Mouse (Mus musculus) left cerebral cortex, adult 9 months (tissue): ENCODE measurements around the gene Immp2l.

ENCODE experiments used
- DNase-seq, 2 experiments: peaks; one replicate each; pipeline ENCODE4 v3.0.0; 2022; ENCODE audit warnings: low spot score in 2 of 2

Gene Immp2l

GRCm38 (mm10) chr12:41427464-41427863, 403.6 kb downstream of the Immp2l start:
- no peak for DNase-seq

GRCm38 (mm10) chr12:41428806-41429205, 404.9 kb downstream of the Immp2l start:
- DNase-seq = no peak

- no peak for DNase-seq
Observed at GRCm38 (mm10) chr12:41436206-41436985, 412.5 kb downstream of the Immp2l start.

- DNase-seq = no peak
Observed at GRCm38 (mm10) chr12:41438446-41438845, 414.6 kb downstream of the Immp2l start.

- DNase-seq = no peak
Observed at GRCm38 (mm10) chr12:41468374-41468991, 444.6 kb downstream of the Immp2l start.

GRCm38 (mm10) chr12:41469096-41469801, 445.4 kb downstream of the Immp2l start:
- no peak for DNase-seq

- no peak for DNase-seq
Observed at GRCm38 (mm10) chr12:41481486-41481885, 457.6 kb downstream of the Immp2l start.

- peak in 1 of 2 experiments; percentile 29 for DNase-seq
Observed at GRCm38 (mm10) chr12:41483091-41483592, 459.3 kb downstream of the Immp2l start.

- peak in 1 of 2 experiments; percentile 39 for DNase-seq
Observed at GRCm38 (mm10) chr12:41483593-41484451, 459.9 kb downstream of the Immp2l start.

GRCm38 (mm10) chr12:41484689-41485511, 461.0 kb downstream of the Immp2l start:
- peak; percentile 28 to 69 for DNase-seq

GRCm38 (mm10) chr12:41485512-41486215, 461.8 kb downstream of the Immp2l start:
- DNase-seq = peak; percentile 71 to 85

GRCm38 (mm10) chr12:41486331-41486730, 462.4 kb downstream of the Immp2l start, which contains the start of gene Lrrn3:
Gene Lrrn3 (minus strand): TSS chr12:41486431.
- no peak for DNase-seq

GRCm38 (mm10) chr12:41487005-41487404, 463.1 kb downstream of the Immp2l start:
- DNase-seq = peak in 1 of 2 experiments; percentile 55

- no peak for DNase-seq
Observed at GRCm38 (mm10) chr12:41494620-41495019, 470.7 kb downstream of the Immp2l start.

GRCm38 (mm10) chr12:41500049-41500820, 476.3 kb downstream of the Immp2l start:
- no peak for DNase-seq

GRCm38 (mm10) chr12:41508610-41509009, 484.7 kb downstream of the Immp2l start:
- no peak for DNase-seq

GRCm38 (mm10) chr12:41510588-41510987, 486.7 kb downstream of the Immp2l start:
- peak in 1 of 2 experiments; percentile 19 for DNase-seq

GRCm38 (mm10) chr12:41518897-41519296, 495.0 kb downstream of the Immp2l start:
- DNase-seq = no peak

- no peak for DNase-seq
Observed at GRCm38 (mm10) chr12:41520326-41520725, 496.4 kb downstream of the Immp2l start.
